Mouse (Mus musculus): ENCODE data around the gene Rbm4b.
"Not testable (repeated sequence)": the region's sequence is repeated elsewhere in the genome, so short reads cannot be mapped to it uniquely, and the experiment has no call there.

Rbm4b gene

GRCm38 (mm10) chr19:4745057-4745456 is 11.2 kb upstream of the Rbm4b start:
- no peak for DNase-seq (ENCODE audit: low read depth, low spot score)

- DNase-seq (ENCODE audit: low read depth, low spot score) = no peak
These were observed 10.6 kb upstream of the Rbm4b start for GRCm38 (mm10) chr19:4745681-4746080.

- DNase-seq (ENCODE audit: low read depth, low spot score) = no peak
These were observed 9.7 kb upstream of the Rbm4b start for GRCm38 (mm10) chr19:4746611-4747010.

GRCm38 (mm10) chr19:4747631-4748312 is 8.5 kb upstream of the Rbm4b start:
- DNase-seq (ENCODE audit: low read depth, low spot score) = no peak

GRCm38 (mm10) chr19:4748493-4748892 is 7.8 kb upstream of the Rbm4b start:
- no peak for DNase-seq (ENCODE audit: low read depth, low spot score)

- DNase-seq (ENCODE audit: low read depth, low spot score) = no peak
These were observed 6.3 kb upstream of the Rbm4b start for GRCm38 (mm10) chr19:4749975-4750374.

GRCm38 (mm10) chr19:4755565-4756192 is 618 bp upstream of the Rbm4b start:
- DNase-seq (ENCODE audit: low read depth, low spot score) = peak; percentile 85

- DNase-seq (ENCODE audit: low read depth, low spot score) = no peak
These were observed 624 bp downstream of the Rbm4b start for GRCm38 (mm10) chr19:4756921-4757320.

- not testable (repeated sequence) for DNase-seq (ENCODE audit: low read depth, low spot score)
These were observed 4.2 kb downstream of the Rbm4b start for GRCm38 (mm10) chr19:4760544-4760943.

GRCm38 (mm10) chr19:4762876-4763275 is 6.6 kb downstream of the Rbm4b start:
- DNase-seq (ENCODE audit: low read depth, low spot score) = no peak

GRCm38 (mm10) chr19:4767507-4768148 is 11.3 kb downstream of the Rbm4b start:
- no peak for DNase-seq (ENCODE audit: low read depth, low spot score)

- DNase-seq (ENCODE audit: low read depth, low spot score) = no peak
These were observed 16.5 kb downstream of the Rbm4b start for GRCm38 (mm10) chr19:4772785-4773184.

GRCm38 (mm10) chr19:4782891-4783290 is 26.6 kb downstream of the Rbm4b start:
- DNase-seq (ENCODE audit: low read depth, low spot score) = no peak

GRCm38 (mm10) chr19:4785206-4785605 is 28.9 kb downstream of the Rbm4b start:
- no peak for DNase-seq (ENCODE audit: low read depth, low spot score)

- no peak for DNase-seq (ENCODE audit: low read depth, low spot score)
These were observed 30.0 kb downstream of the Rbm4b start for GRCm38 (mm10) chr19:4786313-4786712.

GRCm38 (mm10) chr19:4793281-4793830 is 37.1 kb downstream of the Rbm4b start:
- no peak for DNase-seq (ENCODE audit: low read depth, low spot score)

- DNase-seq (ENCODE audit: low read depth, low spot score) = peak; percentile 99
These were observed 37.6 kb downstream of the Rbm4b start, which contains the start of gene Rbm4 for GRCm38 (mm10) chr19:4793831-4794422. Gene Rbm4, minus strand, starts transcription at chr19:4793901.

- DNase-seq (ENCODE audit: low read depth, low spot score) = no peak
These were observed 39.6 kb downstream of the Rbm4b start for GRCm38 (mm10) chr19:4795929-4796328.

- DNase-seq (ENCODE audit: low read depth, low spot score) = no peak
These were observed 41.5 kb downstream of the Rbm4b start for GRCm38 (mm10) chr19:4797846-4798245.

- no peak for DNase-seq (ENCODE audit: low read depth, low spot score)
These were observed 42.8 kb downstream of the Rbm4b start for GRCm38 (mm10) chr19:4799083-4799482.

GRCm38 (mm10) chr19:4802691-4803091 is 46.4 kb downstream of the Rbm4b start:
- DNase-seq (ENCODE audit: low read depth, low spot score) = no peak

- DNase-seq (ENCODE audit: low read depth, low spot score) = no peak
These were observed 47.0 kb downstream of the Rbm4b start for GRCm38 (mm10) chr19:4803283-4803682.

Data from retina, postnatal 7 days (tissue).